Mouse (Mus musculus) monocyte, adult 5-6 weeks (primary cell): ENCODE data around the gene Camta1. TPM values are rescaled to one million over a fixed set of nuclear protein-coding genes. Genes with fewer than 3 reads are reported as not detected.

Experiments
- ATAC-seq: fragments of 153-309, 156-312 bp; replicated peaks from 2 replicates; pipeline ENCODE4 v1.8.0; 2017; ENCODE audit warnings: mild to moderate bottlenecking; ENCODE audit not compliant: low TSS enrichment, insufficient number of reproducible peaks, severe bottlenecking, poor library complexity, low FRiP score
- total RNA-seq: library from RNA; stranded (forward); fragments of 200-1000, 200-491, 200-594 nt; gene quantifications from 3 replicates; pipeline ENCODE4 v1.2.3, GENCODE M21; 2017

The Camta1 gene
- total RNA-seq, 1 experiment from 2014 or later = 22.1 TPM

- no peak for ATAC-seq
Measured at GRCm38 (mm10) chr4:151753231-151753630, 108.4 kb downstream of the Camta1 start.

- ATAC-seq = no peak
Measured at GRCm38 (mm10) chr4:151752551-151752950, 109.1 kb downstream of the Camta1 start.

- no peak for ATAC-seq
Measured at GRCm38 (mm10) chr4:151751270-151751945, 110.3 kb downstream of the Camta1 start.

DNA sequence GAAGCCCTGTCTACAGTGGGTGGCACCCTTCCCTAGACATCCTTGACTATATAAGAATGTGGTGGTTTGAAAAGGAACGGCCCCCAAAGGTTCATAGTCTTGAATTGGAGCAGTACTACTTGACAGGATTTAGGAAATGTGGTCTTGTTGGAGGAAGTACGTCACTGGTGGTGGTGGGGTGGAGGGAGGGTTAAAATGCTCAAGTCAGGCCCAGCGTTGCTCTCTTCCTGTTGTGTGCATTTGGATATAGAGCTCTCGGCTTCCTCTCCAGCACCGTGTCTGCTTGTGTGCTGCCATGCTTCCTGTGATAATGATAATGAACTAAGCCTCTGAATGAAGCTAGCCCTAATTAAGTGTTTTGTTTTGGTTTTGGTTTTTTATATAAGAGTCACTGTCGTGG, 114.0 kb downstream of the Camta1 start:
- ATAC-seq = no peak

- ATAC-seq = no peak
Measured at GRCm38 (mm10) chr4:151746002-151746606, 115.6 kb downstream of the Camta1 start.

DNA sequence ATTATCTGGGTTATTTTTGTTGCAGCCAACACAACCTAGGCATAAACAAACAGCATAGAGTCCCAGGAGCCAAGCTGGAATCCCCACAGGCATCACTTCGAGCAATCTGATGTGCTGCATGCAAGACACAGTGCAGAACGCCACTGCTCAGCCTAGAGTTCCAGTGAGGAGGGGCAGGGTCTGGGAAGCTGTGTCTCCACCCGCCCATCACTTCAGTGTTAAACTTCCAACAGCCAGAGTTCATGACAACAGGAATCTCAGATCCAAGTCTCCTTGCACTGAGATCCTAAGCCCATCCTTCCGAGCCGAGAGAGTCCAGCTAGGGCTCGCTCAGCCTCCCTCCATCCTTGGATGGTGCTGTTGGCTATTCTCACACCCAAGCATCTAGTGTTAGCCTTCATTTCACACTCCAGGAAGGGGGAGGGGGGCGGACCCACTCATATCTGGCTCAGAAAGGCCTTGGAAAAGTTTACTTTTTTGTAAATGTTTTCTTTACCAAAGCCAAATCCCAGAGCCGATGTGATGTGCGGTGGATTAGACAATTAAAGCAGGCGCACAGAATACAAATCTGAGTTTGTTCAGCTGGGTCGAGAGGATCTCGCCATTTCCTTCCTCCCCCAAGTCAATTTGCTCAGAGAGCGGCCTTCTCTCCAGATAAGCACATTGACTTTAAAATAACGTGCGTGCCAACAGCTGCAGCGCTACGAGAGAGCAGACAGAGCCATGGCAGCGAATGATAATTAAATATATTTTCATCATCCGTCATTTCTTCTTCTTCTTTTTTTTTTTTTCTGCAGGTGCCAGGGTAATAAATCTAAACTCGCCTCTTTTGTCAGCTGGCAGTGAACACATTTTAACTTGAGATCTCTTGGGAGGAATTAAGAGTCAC, 120.2 kb downstream of the Camta1 start:
- ATAC-seq = no peak

GRCm38 (mm10) chr4:151739348-151739956, 122.2 kb downstream of the Camta1 start:
- ATAC-seq = no peak

GRCm38 (mm10) chr4:151738875-151739274, 122.8 kb downstream of the Camta1 start:
- no peak for ATAC-seq

- ATAC-seq = no peak
Measured at GRCm38 (mm10) chr4:151738280-151738679, 123.4 kb downstream of the Camta1 start.

DNA sequence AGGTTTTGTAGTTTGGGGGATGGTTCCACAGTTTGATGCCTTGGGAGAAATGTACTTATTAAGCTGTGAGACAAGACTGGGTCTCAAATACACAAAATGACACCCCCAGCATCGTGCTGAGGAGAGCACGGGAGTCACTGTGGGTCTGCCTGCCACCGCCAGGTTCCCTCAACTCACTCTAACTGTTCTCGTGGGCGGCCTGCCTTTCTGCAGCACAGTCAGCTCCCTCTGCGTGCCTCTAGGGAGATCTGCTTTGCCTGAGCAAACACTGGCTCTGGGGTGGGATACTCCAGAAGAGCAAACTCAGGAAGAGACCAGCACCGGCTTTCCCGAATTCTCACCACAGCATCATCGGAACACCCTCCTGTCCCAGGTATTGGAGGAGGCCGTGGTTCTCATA, 129.0 kb downstream of the Camta1 start:
- no peak for ATAC-seq

DNA sequence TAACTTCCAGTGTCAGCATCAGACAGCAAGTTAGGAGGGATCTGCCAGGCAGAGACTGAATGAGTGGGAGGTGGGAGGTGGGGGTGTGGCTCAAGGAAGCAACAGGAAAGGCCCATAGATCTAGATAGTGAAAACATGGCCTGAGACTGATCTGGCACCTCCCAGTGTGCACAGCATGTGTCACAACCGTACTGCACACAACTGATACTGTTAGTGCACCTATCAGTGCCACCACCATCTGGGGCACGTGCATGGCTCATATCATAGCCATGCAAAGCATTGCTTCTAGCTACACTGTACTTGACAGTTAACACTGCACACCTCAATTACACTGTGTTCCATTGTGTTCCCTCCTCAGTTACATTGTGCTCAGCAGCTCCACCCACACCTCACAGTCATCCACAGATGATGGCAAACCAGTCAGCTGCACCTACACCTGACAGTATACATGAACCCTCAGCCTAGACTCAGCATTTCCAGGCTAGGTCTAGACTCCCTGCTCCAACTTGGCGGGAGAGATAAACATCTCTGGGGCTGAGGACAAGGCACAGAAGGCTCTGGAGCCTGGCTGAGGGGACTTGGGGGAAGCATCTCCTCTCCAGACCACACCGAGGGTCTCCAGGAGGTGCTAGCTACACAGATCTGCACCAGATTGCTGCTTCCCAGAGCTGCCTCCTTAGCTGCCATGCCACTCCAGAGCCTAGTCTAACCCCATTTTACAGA, 131.5 kb downstream of the Camta1 start:
- no peak for ATAC-seq

DNA sequence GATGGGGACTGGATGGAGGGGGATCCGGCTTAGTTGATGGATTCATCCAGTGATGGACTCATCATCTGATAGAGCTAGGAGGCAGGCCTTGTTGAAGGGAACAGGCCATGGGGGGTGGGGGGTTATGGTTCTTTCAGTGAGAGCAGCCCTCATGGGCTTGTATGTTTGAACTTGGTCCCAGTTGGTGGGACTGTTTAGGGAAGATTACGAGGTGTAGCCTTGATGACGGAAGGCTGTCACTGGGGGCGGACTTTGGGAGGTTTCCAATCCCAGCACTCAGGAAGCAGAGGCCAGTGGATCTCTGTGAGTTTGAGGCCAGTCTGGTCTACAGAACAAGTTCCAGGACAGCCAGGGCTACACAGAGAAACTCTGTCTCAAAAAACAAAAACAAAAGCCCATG, 132.6 kb downstream of the Camta1 start:
- ATAC-seq = no peak

GRCm38 (mm10) chr4:151728391-151729065, 133.1 kb downstream of the Camta1 start:
- no peak for ATAC-seq

- ATAC-seq = no peak
Measured at GRCm38 (mm10) chr4:151726396-151726795, 135.3 kb downstream of the Camta1 start.

GRCm38 (mm10) chr4:151724897-151725296, 136.8 kb downstream of the Camta1 start:
- ATAC-seq = no peak

DNA sequence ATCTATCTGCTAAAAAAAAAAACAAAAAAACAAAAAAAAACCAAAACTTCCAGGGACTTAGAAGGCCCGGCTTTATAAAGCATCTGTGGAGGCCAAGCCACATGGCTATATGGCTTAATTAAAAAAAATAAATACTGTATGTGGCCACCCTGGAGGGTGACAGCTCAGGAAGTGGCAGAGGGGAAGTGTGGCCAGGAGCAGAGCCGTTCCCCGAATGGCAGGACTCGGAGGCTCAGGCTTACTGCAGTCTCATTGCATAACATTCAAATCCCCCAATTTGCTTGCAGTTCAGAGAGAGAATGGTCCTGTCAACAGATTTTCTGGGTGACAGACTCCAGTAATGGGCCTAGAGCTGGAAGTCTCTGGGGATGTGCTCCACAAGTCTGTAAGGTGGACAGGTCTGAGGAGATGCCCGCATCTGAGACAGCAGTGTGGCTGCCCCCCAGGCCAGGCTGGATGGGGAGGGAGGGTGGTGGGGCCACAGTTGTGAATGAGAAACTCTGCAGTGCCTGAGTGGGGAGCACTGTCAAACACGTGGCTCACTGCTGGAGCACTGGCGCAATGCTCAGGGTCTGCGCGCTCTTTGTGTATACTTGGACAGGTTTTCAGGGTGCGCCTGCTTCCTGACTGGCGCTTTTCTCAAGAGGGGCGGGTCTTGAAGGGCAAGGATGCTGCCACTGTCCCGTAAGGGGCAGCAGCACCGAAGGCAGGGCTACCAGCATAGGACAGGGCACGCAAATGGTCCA, 140.8 kb downstream of the Camta1 start:
- ATAC-seq = no peak

DNA sequence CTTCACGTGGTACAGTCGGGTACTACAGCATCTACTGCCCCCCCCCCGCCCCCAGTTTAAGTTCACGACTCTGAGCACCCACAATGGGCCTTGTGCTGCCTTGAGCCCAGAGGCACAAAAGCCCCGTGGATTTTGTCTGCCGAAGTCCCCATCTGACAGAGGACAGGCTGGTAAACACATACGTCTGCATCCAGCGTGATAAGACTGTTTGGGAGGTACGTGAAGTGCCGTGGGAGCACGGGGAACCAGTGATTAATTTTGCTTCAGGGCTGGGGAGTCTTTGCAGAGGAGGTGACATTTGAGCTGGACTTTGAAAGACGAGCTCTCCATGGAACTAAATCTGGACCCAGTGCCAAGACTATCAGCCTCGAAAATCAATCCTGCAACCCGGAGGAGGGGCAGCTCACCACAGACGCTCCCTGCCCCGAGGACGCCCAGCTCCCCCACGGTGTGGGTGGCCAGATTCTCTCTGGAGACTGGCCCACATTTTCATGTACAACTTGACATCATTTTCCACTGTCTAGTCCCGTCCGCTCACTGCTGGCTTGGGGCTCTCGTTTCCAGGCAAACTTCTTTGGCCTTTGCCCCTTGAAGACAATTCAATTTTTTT, 142.7 kb downstream of the Camta1 start:
- ATAC-seq = no peak
